Mouse (Mus musculus): Measurements from ENCODE around the gene E330009J07Rik. TPM values are rescaled to one million over a fixed set of nuclear protein-coding genes. Genes with fewer than 3 reads are reported as not detected.

E330009J07Rik gene
- total RNA-seq, 1 experiment: 4.1 TPM

- Histone ChIP-seq H3K9ac (ENCODE audit: insufficient read depth, low read depth, low read length, poor library complexity, severe bottlenecking) (no peak overlapping the region), H3K9me3 (ENCODE audit: control insufficient read depth, insufficient read depth, low read depth, low read length) (no peaks in the 10 kb centered on the region), H3K4me3 (ENCODE audit: insufficient read depth in 1 of 2, low read depth in 1 of 2, low read length in 2 of 2, poor library complexity in 1 of 2, severe bottlenecking in 1 of 2) (no peak overlapping the region), H3K4me1 (ENCODE audit: control insufficient read depth in 2 of 2, insufficient read depth in 2 of 2, low read length in 2 of 2, poor library complexity in 1 of 2) (no peaks in the 10 kb centered on the region), H3K27ac (ENCODE audit: insufficient read depth, low read depth, low read length, poor library complexity, severe bottlenecking) (no peak overlapping the region), H3K36me3 (ENCODE audit: control insufficient read depth, insufficient read depth, low read length, poor library complexity, severe bottlenecking) (peaks cover 13% of the 10 kb centered on the region)
- no peak for DNase-seq (ENCODE audit: low read depth, low spot score)
- TF ChIP-seq HCFC1 (IDR thresholded peaks at IDR 0.05; ENCODE audit: borderline replicate concordance, insufficient read depth, low read length) (no peak), CHD2 (IDR thresholded peaks at IDR 0.05; ENCODE audit: low read depth, low read length) (no peak), ZC3H11A (IDR thresholded peaks at IDR 0.05; ENCODE audit: borderline replicate concordance, low read depth, low read length) (no peak), ZNF384 (IDR thresholded peaks at IDR 0.05; ENCODE audit: low read depth, low read length) (no peak), MAFK (IDR thresholded peaks at IDR 0.05; ENCODE audit: insufficient read depth, low read depth, low read length) (no peak)
- in situ Hi-C loops (cut with MboI; ENCODE audit: low sequenced_read_pairs in 2 of 2, unreplicated experiment in 2 of 2): no loop called here
These were observed 32.2 kb downstream of the E330009J07Rik start for GRCm38 (mm10) chr6:40403640-40404285.

GRCm38 (mm10) chr6:40402031-40402430, 33.9 kb downstream of the E330009J07Rik start:
- H3K27ac ChIP-seq (ENCODE audit: insufficient read depth, low read depth, low read length, poor library complexity, severe bottlenecking): no peak overlapping the region
- H3K9me3 ChIP-seq (ENCODE audit: control insufficient read depth, insufficient read depth, low read depth, low read length): no peaks in the 10 kb centered on the region
- in situ Hi-C loops (cut with MboI; ENCODE audit: low sequenced_read_pairs in 2 of 2, unreplicated experiment in 2 of 2): no loop called here
- DNase-seq (ENCODE audit: low read depth, low spot score): no peak
- no peak overlapping the region for H3K4me3 ChIP-seq (ENCODE audit: insufficient read depth in 1 of 2, low read depth in 1 of 2, low read length in 2 of 2, poor library complexity in 1 of 2, severe bottlenecking in 1 of 2)
- H3K4me1 ChIP-seq (ENCODE audit: control insufficient read depth in 2 of 2, insufficient read depth in 2 of 2, low read length in 2 of 2, poor library complexity in 1 of 2): no peaks in the 10 kb centered on the region
- H3K36me3 ChIP-seq (ENCODE audit: control insufficient read depth, insufficient read depth, low read length, poor library complexity, severe bottlenecking): peaks cover 16% of the 10 kb centered on the region
- no peak for TF ChIP-seq ZNF384 (IDR thresholded peaks at IDR 0.05; ENCODE audit: low read depth, low read length)
- no peak for TF ChIP-seq MAFK (IDR thresholded peaks at IDR 0.05; ENCODE audit: insufficient read depth, low read depth, low read length)
- TF ChIP-seq CHD2 (IDR thresholded peaks at IDR 0.05; ENCODE audit: low read depth, low read length): no peak
- no peak for TF ChIP-seq ZC3H11A (IDR thresholded peaks at IDR 0.05; ENCODE audit: borderline replicate concordance, low read depth, low read length)
- no peak for TF ChIP-seq HCFC1 (IDR thresholded peaks at IDR 0.05; ENCODE audit: borderline replicate concordance, insufficient read depth, low read length)
- no peak overlapping the region for H3K9ac ChIP-seq (ENCODE audit: insufficient read depth, low read depth, low read length, poor library complexity, severe bottlenecking)

- no peak overlapping the region for H3K9ac ChIP-seq (ENCODE audit: insufficient read depth, low read depth, low read length, poor library complexity, severe bottlenecking)
- H3K36me3 ChIP-seq (ENCODE audit: control insufficient read depth, insufficient read depth, low read length, poor library complexity, severe bottlenecking): peaks cover 14% of the 10 kb centered on the region
- H3K4me3 ChIP-seq (ENCODE audit: insufficient read depth in 1 of 2, low read depth in 1 of 2, low read length in 2 of 2, poor library complexity in 1 of 2, severe bottlenecking in 1 of 2): no peak overlapping the region
- in situ Hi-C loops (cut with MboI; ENCODE audit: low sequenced_read_pairs in 2 of 2, unreplicated experiment in 2 of 2): no loop called here
- TF ChIP-seq ZC3H11A (IDR thresholded peaks at IDR 0.05; ENCODE audit: borderline replicate concordance, low read depth, low read length): no peak
- no peak for TF ChIP-seq ZNF384 (IDR thresholded peaks at IDR 0.05; ENCODE audit: low read depth, low read length)
- TF ChIP-seq CHD2 (IDR thresholded peaks at IDR 0.05; ENCODE audit: low read depth, low read length): no peak
- TF ChIP-seq HCFC1 (IDR thresholded peaks at IDR 0.05; ENCODE audit: borderline replicate concordance, insufficient read depth, low read length): no peak
- peaks cover 2% of the 10 kb centered on the region; the same call in 1 of the 2 replicates for H3K9me3 ChIP-seq (ENCODE audit: control insufficient read depth, insufficient read depth, low read depth, low read length)
- peak; percentile 56 for DNase-seq (ENCODE audit: low read depth, low spot score)
- no peak overlapping the region for H3K27ac ChIP-seq (ENCODE audit: insufficient read depth, low read depth, low read length, poor library complexity, severe bottlenecking)
- H3K4me1 ChIP-seq (ENCODE audit: control insufficient read depth in 2 of 2, insufficient read depth in 2 of 2, low read length in 2 of 2, poor library complexity in 1 of 2): no peaks in the 10 kb centered on the region
These were observed 42.7 kb downstream of the E330009J07Rik start for GRCm38 (mm10) chr6:40393213-40393612.

GRCm38 (mm10) chr6:40390975-40391374, 45.0 kb downstream of the E330009J07Rik start:
- no peak for DNase-seq (ENCODE audit: low read depth, low spot score)
- Histone ChIP-seq H3K4me3 (ENCODE audit: insufficient read depth in 1 of 2, low read depth in 1 of 2, low read length in 2 of 2, poor library complexity in 1 of 2, severe bottlenecking in 1 of 2) (no peak overlapping the region), H3K9me3 (ENCODE audit: control insufficient read depth, insufficient read depth, low read depth, low read length) (peaks cover 2% of the 10 kb centered on the region; the same call in 1 of the 2 replicates), H3K27ac (ENCODE audit: insufficient read depth, low read depth, low read length, poor library complexity, severe bottlenecking) (no peak overlapping the region), H3K4me1 (ENCODE audit: control insufficient read depth in 2 of 2, insufficient read depth in 2 of 2, low read length in 2 of 2, poor library complexity in 1 of 2) (no peaks in the 10 kb centered on the region), H3K36me3 (ENCODE audit: control insufficient read depth, insufficient read depth, low read length, poor library complexity, severe bottlenecking) (peaks cover 11% of the 10 kb centered on the region), H3K9ac (ENCODE audit: insufficient read depth, low read depth, low read length, poor library complexity, severe bottlenecking) (no peak overlapping the region)
- no peak for TF ChIP-seq ZNF384 (IDR thresholded peaks at IDR 0.05; ENCODE audit: low read depth, low read length)
- TF ChIP-seq ZC3H11A (IDR thresholded peaks at IDR 0.05; ENCODE audit: borderline replicate concordance, low read depth, low read length): no peak
- no peak for TF ChIP-seq MAFK (IDR thresholded peaks at IDR 0.05; ENCODE audit: insufficient read depth, low read depth, low read length)
- TF ChIP-seq HCFC1 (IDR thresholded peaks at IDR 0.05; ENCODE audit: borderline replicate concordance, insufficient read depth, low read length): no peak
- no peak for TF ChIP-seq CHD2 (IDR thresholded peaks at IDR 0.05; ENCODE audit: low read depth, low read length)
- in situ Hi-C loops (cut with MboI; ENCODE audit: low sequenced_read_pairs in 2 of 2, unreplicated experiment in 2 of 2): no loop called here

Measured in ES-E14 (cell line).